Mouse (Mus musculus): ENCODE data around the gene Hspg2. TPM values are rescaled to one million over a fixed set of nuclear protein-coding genes. Genes with fewer than 3 reads are reported as not detected.
"Not testable (repeated sequence)": the region's sequence is repeated elsewhere in the genome, so short reads cannot be mapped to it uniquely, and the experiment has no call there.

The Hspg2 gene
- polyA plus RNA-seq (2014; fragmentation: Nextera tagmentation; extraction: Ambion mirVana), result 2.7 and 10.8 TPM in 2 replicates

DNA sequence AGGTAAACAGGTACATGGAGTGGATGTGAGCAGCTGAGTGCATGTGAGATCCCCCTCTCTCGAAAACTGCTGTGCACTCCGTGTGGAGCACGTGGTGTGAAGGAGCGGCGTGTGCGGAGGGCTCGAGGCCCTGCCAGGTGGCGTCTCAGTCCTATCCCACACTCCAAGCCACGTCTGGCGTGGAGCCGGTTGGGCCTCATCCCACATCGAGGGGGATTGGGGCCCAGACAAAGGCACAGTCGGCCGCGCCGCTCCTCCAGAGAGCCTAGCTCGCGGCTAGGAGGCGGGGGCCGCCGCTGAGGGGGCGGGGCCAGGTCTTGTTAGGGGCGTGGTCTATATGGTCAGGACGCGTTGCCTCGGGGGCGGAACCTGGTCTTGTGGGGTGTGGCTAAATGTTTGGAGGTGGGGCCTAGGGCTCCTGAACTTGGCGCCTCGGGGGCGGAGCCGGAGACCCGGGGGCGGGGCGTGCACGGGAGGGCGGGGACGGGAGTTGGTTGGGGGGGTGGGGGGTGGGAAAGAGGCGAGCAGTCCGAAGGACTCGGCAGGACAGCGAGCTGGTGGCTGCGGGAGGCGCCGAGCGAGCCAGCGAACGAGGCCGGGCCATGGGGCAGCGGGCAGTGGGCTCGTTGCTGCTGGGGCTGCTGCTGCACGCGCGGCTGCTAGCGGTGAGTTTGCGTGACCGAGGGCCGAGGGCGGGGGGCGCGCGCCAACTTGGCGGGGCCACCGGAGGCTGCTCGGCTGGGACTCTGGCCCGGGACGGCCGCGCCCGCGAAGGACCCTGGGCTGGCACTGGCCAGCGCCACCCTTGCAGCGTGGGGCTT, at the start of gene Hspg2:
TSS of gene Hspg2 (plus strand) at position 510 of the 821 bp plus-strand sequence.
- ATAC-seq (ENCODE audit: low read depth), result peak; percentile 90
- H3K36me3 ChIP-seq (ENCODE audit: control insufficient read depth, insufficient read depth, low read length), result no peaks in the 10 kb centered on the region
- H3K27me3 ChIP-seq (ENCODE audit: control insufficient read depth, insufficient read depth, low read length), result no peaks in the 10 kb centered on the region
- no peaks in the 10 kb centered on the region for H3K9me3 ChIP-seq (ENCODE audit: control insufficient read depth, low read length)
- H3K27ac ChIP-seq (ENCODE audit: low read depth, low read length), result no peak within 1 kb of the TSS
- H3K4me2 ChIP-seq (ENCODE audit: low read depth, low read length), result peak within 1 kb of the TSS; percentile 89
- H3K4me3 ChIP-seq (ENCODE audit: low read depth, low read length), result peak within 1 kb of the TSS; percentile 50
- WGBS, result under 1% methylated on average over 67 of the region's 72 CpGs
- H3K4me1 ChIP-seq (ENCODE audit: control insufficient read depth, insufficient read depth, low read length), result peaks cover 7% of the 10 kb centered on the region; the same call in 1 of the 2 replicates
- peak within 1 kb of the TSS; percentile 53 for H3K9ac ChIP-seq (replicated peaks; ENCODE audit: low read depth, low read length)

- H3K36me3 ChIP-seq (ENCODE audit: control insufficient read depth, insufficient read depth, low read length), result no peaks in the 10 kb centered on the region
- no peaks in the 10 kb centered on the region for H3K9me3 ChIP-seq (ENCODE audit: control insufficient read depth, low read length)
- 98% methylated on average over 4 of the region's 4 CpGs for WGBS
- no peak for ATAC-seq (ENCODE audit: low read depth)
- H3K9ac ChIP-seq (replicated peaks; ENCODE audit: low read depth, low read length), result no peak within 1 kb of the TSS
- no peak within 1 kb of the TSS for H3K4me3 ChIP-seq (ENCODE audit: low read depth, low read length)
- no peaks in the 10 kb centered on the region for H3K4me1 ChIP-seq (ENCODE audit: control insufficient read depth, insufficient read depth, low read length)
- no peak within 1 kb of the TSS for H3K4me2 ChIP-seq (ENCODE audit: low read depth, low read length)
- no peak within 1 kb of the TSS for H3K27ac ChIP-seq (ENCODE audit: low read depth, low read length)
- H3K27me3 ChIP-seq (ENCODE audit: control insufficient read depth, insufficient read depth, low read length), result no peaks in the 10 kb centered on the region
These were observed 38.1 kb upstream of the Hspg2 start, which contains the start of gene Cela3b for GRCm38 (mm10) chr4:137430502-137430901. Gene Cela3b, minus strand, starts transcription at chr4:137430540.

DNA sequence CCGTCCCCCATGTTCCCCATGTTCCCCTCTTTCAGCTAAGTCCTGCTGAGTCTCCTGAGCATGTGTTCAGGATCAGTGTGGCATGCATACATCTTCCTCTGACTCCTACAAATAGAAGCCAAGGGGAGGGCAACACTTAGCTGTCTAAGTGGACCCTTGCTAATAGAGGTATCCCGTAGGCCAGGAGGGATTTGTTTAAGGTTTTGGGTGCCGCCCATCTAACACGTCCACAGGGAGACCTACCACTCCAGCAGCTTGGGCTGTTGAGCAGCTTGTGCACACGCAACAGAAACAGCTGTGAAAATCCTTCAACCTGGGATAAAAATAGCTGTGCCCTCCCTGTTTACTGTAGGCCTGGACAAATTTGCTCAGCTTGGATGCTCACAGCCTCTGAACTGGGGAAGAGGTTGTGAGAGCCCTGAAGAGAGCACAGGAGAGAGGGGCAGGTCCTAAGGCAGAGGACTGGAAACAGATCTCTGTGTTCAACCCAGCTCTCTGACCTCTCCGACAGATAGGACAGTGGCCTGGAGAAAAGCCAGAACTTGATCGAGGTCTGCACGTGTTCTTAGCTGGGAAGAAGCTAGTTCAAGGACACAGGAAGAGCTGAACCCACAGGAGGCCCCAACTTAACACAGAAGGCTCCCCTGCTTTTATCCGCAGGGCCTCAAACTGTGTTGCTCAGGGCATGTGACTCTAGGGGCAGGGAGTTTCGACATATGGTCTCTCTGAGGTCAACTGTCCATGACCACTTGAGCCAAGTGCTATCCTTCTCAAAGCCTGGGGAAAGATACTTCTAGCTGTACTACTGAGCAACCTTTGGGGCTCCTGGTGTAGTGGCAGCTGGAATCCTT, 35.6 kb upstream of the Hspg2 start:
- ATAC-seq (ENCODE audit: low read depth); H3K27me3 ChIP-seq (ENCODE audit: control insufficient read depth, insufficient read depth, low read length); H3K4me1 ChIP-seq (ENCODE audit: control insufficient read depth, insufficient read depth, low read length); H3K9me3 ChIP-seq (ENCODE audit: control insufficient read depth, low read length); H3K27ac ChIP-seq (ENCODE audit: low read depth, low read length); H3K36me3 ChIP-seq (ENCODE audit: control insufficient read depth, insufficient read depth, low read length); H3K4me3 ChIP-seq (ENCODE audit: low read depth, low read length); H3K9ac ChIP-seq (replicated peaks; ENCODE audit: low read depth, low read length); H3K4me2 ChIP-seq (ENCODE audit: low read depth, low read length): not testable (repeated sequence)
- WGBS, result 81% methylated on average over 10 of the region's 10 CpGs

DNA sequence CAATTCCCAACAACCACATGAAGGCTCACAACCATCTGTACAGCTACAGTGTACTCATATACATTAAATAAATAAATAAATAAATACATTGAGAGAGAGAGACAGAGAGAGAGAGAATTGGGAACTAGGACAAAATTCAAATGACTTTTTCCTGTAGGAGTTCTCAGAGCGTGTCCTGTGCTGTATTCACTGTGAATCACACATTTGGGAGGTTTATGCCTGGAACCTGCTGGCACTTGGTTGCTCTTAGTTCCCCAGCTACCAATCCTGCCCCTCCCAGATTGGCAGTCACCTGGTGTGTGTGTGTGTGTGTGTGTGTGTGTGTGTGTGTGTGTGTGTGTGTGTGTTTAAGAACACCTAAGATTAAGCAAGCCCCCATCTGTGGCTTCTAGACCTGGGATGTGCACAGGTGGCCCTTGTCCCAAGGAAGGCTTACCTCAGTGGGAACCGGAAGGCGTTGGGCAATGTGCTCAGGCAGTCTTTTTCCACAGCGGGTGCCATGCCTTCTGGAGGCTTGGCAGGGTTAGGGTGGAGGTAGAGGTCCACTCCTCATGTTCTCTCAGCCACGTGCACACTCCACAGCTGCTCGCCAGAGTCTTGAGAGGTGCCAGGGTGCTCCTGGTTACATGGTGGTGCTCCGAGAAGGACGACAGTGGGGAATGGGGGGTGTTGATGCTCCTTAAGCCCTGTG, 31.4 kb upstream of the Hspg2 start:
- Histone ChIP-seq H3K9me3 (ENCODE audit: control insufficient read depth, low read length) (no peaks in the 10 kb centered on the region), H3K36me3 (ENCODE audit: control insufficient read depth, insufficient read depth, low read length) (no peaks in the 10 kb centered on the region), H3K4me2 (ENCODE audit: low read depth, low read length) (no peak overlapping the region), H3K27me3 (ENCODE audit: control insufficient read depth, insufficient read depth, low read length) (no peaks in the 10 kb centered on the region), H3K9ac (replicated peaks; ENCODE audit: low read depth, low read length) (no peak overlapping the region), H3K27ac (ENCODE audit: low read depth, low read length) (no peak overlapping the region), H3K4me3 (ENCODE audit: low read depth, low read length) (no peak overlapping the region), H3K4me1 (ENCODE audit: control insufficient read depth, insufficient read depth, low read length) (no peaks in the 10 kb centered on the region)
- ATAC-seq (ENCODE audit: low read depth), result no peak
- 88% methylated on average over 8 of the region's 8 CpGs for WGBS

- Histone ChIP-seq H3K9ac (replicated peaks; ENCODE audit: low read depth, low read length) (no peak overlapping the region), H3K4me2 (ENCODE audit: low read depth, low read length) (no peak overlapping the region), H3K9me3 (ENCODE audit: control insufficient read depth, low read length) (no peaks in the 10 kb centered on the region), H3K4me1 (ENCODE audit: control insufficient read depth, insufficient read depth, low read length) (no peaks in the 10 kb centered on the region), H3K27ac (ENCODE audit: low read depth, low read length) (no peak overlapping the region), H3K36me3 (ENCODE audit: control insufficient read depth, insufficient read depth, low read length) (no peaks in the 10 kb centered on the region), H3K27me3 (ENCODE audit: control insufficient read depth, insufficient read depth, low read length) (no peaks in the 10 kb centered on the region), H3K4me3 (ENCODE audit: low read depth, low read length) (no peak overlapping the region)
- 94% methylated on average over 8 of the region's 8 CpGs for WGBS
- ATAC-seq (ENCODE audit: low read depth), result no peak
These were observed 29.7 kb upstream of the Hspg2 start for GRCm38 (mm10) chr4:137438842-137439241.

- no peaks in the 10 kb centered on the region for H3K4me1 ChIP-seq (ENCODE audit: control insufficient read depth, insufficient read depth, low read length)
These were observed 27.2 kb upstream of the Hspg2 start for GRCm38 (mm10) chr4:137441332-137441731.

DNA sequence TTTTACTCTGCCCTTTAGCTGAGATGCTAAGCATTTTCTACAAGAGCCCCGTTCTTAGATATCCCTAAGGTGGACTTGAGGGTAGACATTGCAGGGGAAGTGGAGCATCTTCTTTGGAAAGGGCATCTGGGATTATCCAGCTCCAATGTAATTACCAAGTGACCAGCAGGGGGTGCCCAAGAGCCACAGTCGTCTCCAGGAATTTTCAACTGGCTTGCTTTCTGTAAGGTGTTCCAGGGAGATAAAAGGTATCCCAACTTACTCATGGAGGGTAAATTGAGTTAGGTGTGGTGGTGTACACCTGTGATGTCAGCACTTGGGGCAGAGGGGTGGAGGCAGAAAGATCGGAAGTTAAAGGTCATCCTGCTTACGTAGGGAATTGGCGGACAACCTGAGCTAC, 24.9 kb upstream of the Hspg2 start:
- Histone ChIP-seq H3K9ac (replicated peaks; ENCODE audit: low read depth, low read length) (no peak overlapping the region), H3K36me3 (ENCODE audit: control insufficient read depth, insufficient read depth, low read length) (no peaks in the 10 kb centered on the region), H3K9me3 (ENCODE audit: control insufficient read depth, low read length) (no peaks in the 10 kb centered on the region), H3K27ac (ENCODE audit: low read depth, low read length) (no peak overlapping the region), H3K4me2 (ENCODE audit: low read depth, low read length) (no peak overlapping the region), H3K4me3 (ENCODE audit: low read depth, low read length) (no peak overlapping the region), H3K4me1 (ENCODE audit: control insufficient read depth, insufficient read depth, low read length) (peaks cover 4% of the 10 kb centered on the region; the same call in 1 of the 2 replicates), H3K27me3 (ENCODE audit: control insufficient read depth, insufficient read depth, low read length) (no peaks in the 10 kb centered on the region)
- WGBS, result 37% methylated on average over 5 of the region's 5 CpGs
- 0 out of 2 replicates have a peak, but pooled peaks have one; percentile 21 for ATAC-seq (ENCODE audit: low read depth)

More at GRCm38 (mm10) chr4:137441332-137441731, 27.2 kb upstream of the Hspg2 start:
- H3K9me3 ChIP-seq (ENCODE audit: control insufficient read depth, low read length), result no peaks in the 10 kb centered on the region
- no peak for ATAC-seq (ENCODE audit: low read depth)
- H3K27ac ChIP-seq (ENCODE audit: low read depth, low read length), result no peak overlapping the region
- 86% methylated on average over 4 of the region's 4 CpGs for WGBS
- no peak overlapping the region for H3K4me2 ChIP-seq (ENCODE audit: low read depth, low read length)
- H3K27me3 ChIP-seq (ENCODE audit: control insufficient read depth, insufficient read depth, low read length), result no peaks in the 10 kb centered on the region
- no peaks in the 10 kb centered on the region for H3K36me3 ChIP-seq (ENCODE audit: control insufficient read depth, insufficient read depth, low read length)
- H3K4me3 ChIP-seq (ENCODE audit: low read depth, low read length), result no peak overlapping the region
- no peak overlapping the region for H3K9ac ChIP-seq (replicated peaks; ENCODE audit: low read depth, low read length)

DNA sequence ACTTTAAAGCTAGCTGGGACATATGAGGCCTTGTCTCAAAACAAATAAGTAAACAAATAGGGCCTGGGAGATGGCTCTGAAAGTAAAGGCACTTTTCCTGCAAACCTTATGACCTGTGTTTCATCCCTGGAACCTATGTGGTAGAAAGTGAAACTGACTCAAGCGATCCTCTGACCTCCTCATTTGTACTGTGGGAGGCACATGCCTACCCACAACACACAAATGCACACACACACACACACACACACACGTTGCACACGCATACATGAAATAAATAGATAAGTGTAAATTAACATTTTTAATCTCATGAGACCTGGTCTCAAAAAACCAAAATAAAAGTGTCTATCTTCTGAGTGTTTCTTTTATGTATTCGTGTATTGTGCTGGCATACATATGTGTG, 22.7 kb upstream of the Hspg2 start:
- WGBS, result 89% methylated on average over 4 of the region's 4 CpGs
- no peak for ATAC-seq (ENCODE audit: low read depth)
- no peaks in the 10 kb centered on the region for H3K36me3 ChIP-seq (ENCODE audit: control insufficient read depth, insufficient read depth, low read length)

More for the DNA sequence above, 22.7 kb upstream of the Hspg2 start:
- H3K27me3 ChIP-seq (ENCODE audit: control insufficient read depth, insufficient read depth, low read length), result no peaks in the 10 kb centered on the region
- no peak overlapping the region for H3K4me2 ChIP-seq (ENCODE audit: low read depth, low read length)
- no peak overlapping the region for H3K9ac ChIP-seq (replicated peaks; ENCODE audit: low read depth, low read length)
- H3K9me3 ChIP-seq (ENCODE audit: control insufficient read depth, low read length), result no peaks in the 10 kb centered on the region
- H3K4me3 ChIP-seq (ENCODE audit: low read depth, low read length), result no peak overlapping the region
- no peak overlapping the region for H3K27ac ChIP-seq (ENCODE audit: low read depth, low read length)
- H3K4me1 ChIP-seq (ENCODE audit: control insufficient read depth, insufficient read depth, low read length), result peaks cover 4% of the 10 kb centered on the region; the same call in 1 of the 2 replicates
